Mouse (Mus musculus) MEL (cell line): ENCODE results near the gene Cdh23.

Experiments used
- CHD1 ChIP-seq: IDR thresholded peaks from 2 replicates; pipeline ENCODE4 v1.6.1; 2012; ENCODE audit warnings: low read depth, mild to moderate bottlenecking, inconsistent platforms, low read length, improper control_type of control experiment
- CTCF ChIP-seq, 3 experiments: IDR thresholded peaks in 2 of 3; conservative IDR thresholded peaks in 1 of 3; 2 replicates each; pipeline ENCODE4 v1.5.1; 2011 to 2012; ENCODE audit warnings: low read length in 3 of 3, low read depth in 2 of 3, mild to moderate bottlenecking in 2 of 3, improper control_type of control experiment in 1 of 3, inconsistent platforms in 1 of 3, mixed read lengths in 1 of 3, moderate library complexity in 1 of 3; ENCODE audit not compliant: control insufficient read depth in 1 of 3, insufficient read depth in 1 of 3, poor library complexity in 1 of 3, severe bottlenecking in 1 of 3
- E2F4 ChIP-seq: IDR thresholded peaks from 2 replicates; pipeline ENCODE4 v1.6.1; 2011; ENCODE audit warnings: low read depth, low read length, improper control_type of control experiment, borderline replicate concordance
- ELF1 ChIP-seq: IDR thresholded peaks from 2 replicates; pipeline ENCODE4 v1.6.1; 2014; ENCODE audit warnings: low read depth, mild to moderate bottlenecking, inconsistent platforms, low read length, improper control_type of control experiment, moderate library complexity
- MAFK ChIP-seq: IDR thresholded peaks from 2 replicates; pipeline ENCODE4 v1.6.1; 2011; ENCODE audit warnings: low read depth, mild to moderate bottlenecking, low read length, improper control_type of control experiment, borderline replicate concordance
- MXI1 ChIP-seq: IDR thresholded peaks from 2 replicates; pipeline ENCODE4 v1.6.1; 2011; ENCODE audit warnings: mild to moderate bottlenecking, low read depth, low read length, improper control_type of control experiment
- MYC ChIP-seq: IDR thresholded peaks from 2 replicates; pipeline ENCODE4 v1.6.1; 2011; ENCODE audit warnings: low read depth, mild to moderate bottlenecking, low read length, improper control_type of control experiment, moderate library complexity
- POLR2A ChIP-seq, 2 experiments: IDR thresholded peaks; 2 replicates each; pipeline ENCODE4 v1.6.1; 2011 to 2012; ENCODE audit warnings: low read length in 2 of 2, mild to moderate bottlenecking in 2 of 2, control low read depth in 1 of 2, improper control_type of control experiment in 1 of 2, low read depth in 1 of 2, moderate library complexity in 1 of 2; ENCODE audit not compliant: control insufficient read depth in 1 of 2, insufficient read depth in 1 of 2, poor library complexity in 1 of 2
- RCOR1 ChIP-seq: IDR thresholded peaks from 2 replicates; pipeline ENCODE4 v1.6.1; 2012; ENCODE audit warnings: low read depth, mild to moderate bottlenecking, inconsistent platforms, low read length, improper control_type of control experiment
- SIN3A ChIP-seq: IDR thresholded peaks from 2 replicates; pipeline ENCODE4 v1.6.1; 2012; ENCODE audit warnings: low read length, improper control_type of control experiment, inconsistent platforms
- SMC3 ChIP-seq: IDR thresholded peaks from 2 replicates; pipeline ENCODE4 v1.6.1; 2011; ENCODE audit warnings: low read depth, low read length, improper control_type of control experiment
- TBP ChIP-seq: IDR thresholded peaks from 2 replicates; pipeline ENCODE4 v1.8.0; 2011; ENCODE audit warnings: low read depth, low read length, improper control_type of control experiment

DNA sequence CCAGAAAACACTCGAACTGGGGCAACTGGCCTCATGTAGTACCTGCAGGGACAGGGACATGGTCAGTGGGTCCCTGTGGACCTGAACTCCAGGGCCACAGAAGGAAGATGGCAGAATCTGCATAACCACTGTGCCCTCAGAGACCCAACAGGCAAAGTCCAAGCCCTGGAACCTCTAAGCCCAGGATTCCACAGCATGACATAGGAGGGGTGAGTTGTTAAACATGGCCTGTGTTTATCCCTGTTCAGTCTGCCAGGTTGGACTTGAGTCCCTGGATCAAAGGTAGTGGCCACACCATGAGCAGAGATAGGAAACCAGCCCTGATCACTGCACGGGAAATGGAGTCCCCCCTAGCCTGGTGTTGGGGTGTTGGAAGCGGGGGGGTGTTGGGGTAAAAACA lies 20.2 kb upstream of the Cdh23 start:
- TF ChIP-seq POLR2A (IDR thresholded peaks at IDR 0.05; ENCODE audit: control insufficient read depth in 1 of 2, insufficient read depth in 1 of 2, low read depth in 1 of 2, low read length in 2 of 2, poor library complexity in 1 of 2) (no peak), TBP (no peak), MXI1 (no peak), E2F4 (no peak), MYC (no peak), SIN3A (no peak), RCOR1 (no peak), CTCF (IDR thresholded peaks at IDR 0.05 in 2 of 3, conservative IDR thresholded peaks at IDR 0.05 in 1 of 3; ENCODE audit: control insufficient read depth in 1 of 3, insufficient read depth in 1 of 3, low read depth in 2 of 3, low read length in 3 of 3, poor library complexity in 1 of 3, severe bottlenecking in 1 of 3) (no peak), ELF1 (no peak), MAFK (no peak), CHD1 (no peak), SMC3 (no peak)
